Mouse (Mus musculus) gastrocnemius, postnatal 25 days (tissue): ENCODE data around the gene Gltpd2. TPM values are rescaled to one million over a fixed set of nuclear protein-coding genes. Genes with fewer than 3 reads are reported as not detected.

Experiments
- DNase-seq: peaks from one replicate; pipeline ENCODE4 v3.0.0; 2022
- total RNA-seq, 2 experiments: library from RNA; stranded (reverse); gene quantifications; 1 replicate in 1 of 2; 2 replicates in 1 of 2; pipeline ENCODE4 v1.2.3; 2021

Gltpd2 gene
- total RNA-seq, 2 experiments from 2014 or later = not detected

GRCm38 (mm10) chr11:70563470-70564275, 44.7 kb downstream of the Gltpd2 start:
- peak; percentile 27 for DNase-seq

GRCm38 (mm10) chr11:70564276-70564873, 45.4 kb downstream of the Gltpd2 start:
- DNase-seq = no peak

- DNase-seq = no peak
Measured at GRCm38 (mm10) chr11:70566586-70566985, 47.6 kb downstream of the Gltpd2 start.

Other genes with a start within 250 kb of the Gltpd2 start
- not detected for gene Alox12e, start 196.6 kb upstream of the Gltpd2 start, total RNA-seq
- under 1 TPM in 1 of 2 experiments, not detected in 1; 0.91 TPM for gene Alox15, start 167.2 kb upstream of the Gltpd2 start, total RNA-seq
- gene Pelp1, start 109.2 kb upstream of the Gltpd2 start, total RNA-seq = 10 to 100 TPM; 15.5 to 18.5 TPM
- 1 to 10 TPM; 7.5 to 9.0 TPM for gene Arrb2, start 86.6 kb upstream of the Gltpd2 start, total RNA-seq
- gene Med11, start 67.3 kb upstream of the Gltpd2 start, total RNA-seq = 1 to 10 TPM; 5.6 to 6.2 TPM
- under 1 TPM; 0.38 to 0.97 TPM for gene Zmynd15, start 59.8 kb upstream of the Gltpd2 start, total RNA-seq
- 1 to 10 TPM; 1.3 to 2.0 TPM for gene Cxcl16, start 59.2 kb upstream of the Gltpd2 start, total RNA-seq
- not detected for gene Tm4sf5, start 14.0 kb upstream of the Gltpd2 start, total RNA-seq
- gene Vmo1, start 4.6 kb upstream of the Gltpd2 start, total RNA-seq = not detected
- gene Psmb6, start 6.2 kb downstream of the Gltpd2 start, total RNA-seq = 100 to 1,000 TPM; 242 to 248 TPM
- not detected for gene Gm40193, start 13.7 kb downstream of the Gltpd2 start, total RNA-seq
- gene Pld2, start 20.9 kb downstream of the Gltpd2 start, total RNA-seq = 10 to 100 TPM; 17.4 to 17.7 TPM
- gene Mink1, start 43.7 kb downstream of the Gltpd2 start, total RNA-seq = 10 to 100 TPM; 26.3 to 27.2 TPM
- gene 4930544D05Rik, start 96.7 kb downstream of the Gltpd2 start, total RNA-seq = not detected
- 10 to 100 TPM; 22.6 to 24.7 TPM for gene Chrne, start 100.0 kb downstream of the Gltpd2 start, total RNA-seq
- not detected for gene Gp1ba, start 119.9 kb downstream of the Gltpd2 start, total RNA-seq
- 10 to 100 TPM; 29.5 to 32.6 TPM for gene Rnf167, start 128.0 kb downstream of the Gltpd2 start, total RNA-seq
- gene Slc25a11, start 128.3 kb downstream of the Gltpd2 start, total RNA-seq = 100 to 1,000 TPM; 307 to 310 TPM
- gene Pfn1, start 135.4 kb downstream of the Gltpd2 start, total RNA-seq = 100 to 1,000 TPM; 284 to 293 TPM
- 1,000 to 10,000 TPM; 7,828 to 7,878 TPM for gene Eno3, start 138.0 kb downstream of the Gltpd2 start, total RNA-seq
- gene Spag7, start 150.2 kb downstream of the Gltpd2 start, total RNA-seq = 10 to 100 TPM; 81.6 to 82.3 TPM
- gene Camta2, start 168.9 kb downstream of the Gltpd2 start, total RNA-seq = 10 to 100 TPM; 36.9 to 37.3 TPM
- 1 to 10 TPM; 5.6 to 9.0 TPM for gene Inca1, start 181.0 kb downstream of the Gltpd2 start, total RNA-seq
- 100 to 1,000 TPM; 388 to 467 TPM for gene Kif1c, start 181.4 kb downstream of the Gltpd2 start, total RNA-seq
- 1 to 10 TPM; 8.8 to 9.6 TPM for gene Zfp3, start 245.0 kb downstream of the Gltpd2 start, total RNA-seq